Mouse (Mus musculus) T-cell, adult 2 months (primary cell): ENCODE results near the gene Arih2.

Experiments used
- DNase-seq: peaks from one replicate; pipeline ENCODE4 v3.0.0; 2022; ENCODE audit warnings: low spot score

The Arih2 gene

GRCm38 (mm10) chr9:108579344-108579690 lies 69.9 kb downstream of the Arih2 start:
- DNase-seq: no peak

GRCm38 (mm10) chr9:108578545-108579343 lies 70.4 kb downstream of the Arih2 start, which contains the start of gene Wdr6:
Gene Wdr6 (minus strand): TSS chr9:108578739.
- DNase-seq: peak; percentile 90

- peak; percentile 24 for DNase-seq
Measured at GRCm38 (mm10) chr9:108577934-108578544, 71.1 kb downstream of the Arih2 start.

- DNase-seq: no peak
Measured at GRCm38 (mm10) chr9:108577025-108577424, 72.2 kb downstream of the Arih2 start.

- DNase-seq: no peak
Measured at GRCm38 (mm10) chr9:108575321-108576297, 73.6 kb downstream of the Arih2 start.

GRCm38 (mm10) chr9:108574921-108575320 lies 74.3 kb downstream of the Arih2 start:
- DNase-seq: no peak

GRCm38 (mm10) chr9:108573774-108574690 lies 75.2 kb downstream of the Arih2 start:
- DNase-seq: peak; percentile 63

GRCm38 (mm10) chr9:108572321-108572720 lies 76.9 kb downstream of the Arih2 start:
- DNase-seq: no peak

- no peak for DNase-seq
Measured at GRCm38 (mm10) chr9:108571401-108571973, 77.7 kb downstream of the Arih2 start.

GRCm38 (mm10) chr9:108570207-108570896 lies 78.8 kb downstream of the Arih2 start:
- peak; percentile 83 for DNase-seq

GRCm38 (mm10) chr9:108569381-108570206 lies 79.6 kb downstream of the Arih2 start, which contains the start of gene Dalrd3:
Gene Dalrd3 (plus strand): TSS chr9:108569886.
- peak; percentile 86 for DNase-seq

GRCm38 (mm10) chr9:108568511-108568921 lies 80.7 kb downstream of the Arih2 start:
- no peak for DNase-seq

GRCm38 (mm10) chr9:108567931-108568419 lies 81.2 kb downstream of the Arih2 start:
- no peak for DNase-seq

- peak; percentile 94 for DNase-seq
Measured at GRCm38 (mm10) chr9:108566815-108567776, 82.1 kb downstream of the Arih2 start, which contains the start of gene Ndufaf3. Gene Ndufaf3 (minus strand): TSS chr9:108567434.

GRCm38 (mm10) chr9:108565881-108566814 lies 83.0 kb downstream of the Arih2 start:
- no peak for DNase-seq

GRCm38 (mm10) chr9:108564131-108564530 lies 85.1 kb downstream of the Arih2 start:
- no peak for DNase-seq

- no peak for DNase-seq
Measured at GRCm38 (mm10) chr9:108563671-108564070, 85.5 kb downstream of the Arih2 start.
